Mouse (Mus musculus) hindbrain, embryonic 14.5 days (tissue): ENCODE measurements at regions not wholly inside any gene's neighbourhood (a gene's known extent, or its start where the extent isn't known, plus 50 kb on each side); places are given as distances from the start of the nearest gene placed in this dataset.
"Not testable (repeated sequence)": the region's sequence is repeated elsewhere in the genome, so short reads cannot be mapped to it uniquely, and the experiment has no call there.

Experiments used
- ATAC-seq: fragments of 200-750 bp; cut with Nextera tagmentation; 2 replicates; pipeline ENCODE4 v1.8.0; 2017; ENCODE audit warnings: moderate number of reproducible peaks, mild to moderate bottlenecking, moderate TSS enrichment, moderate library complexity; ENCODE audit not compliant: low FRiP score
- DNase-seq: peaks from one replicate; pipeline ENCODE4 v3.0.0-alpha.2; 2015; ENCODE audit warnings: low spot score
- H3K27ac ChIP-seq: fragments of 300-500 bp; sonication (generic); 2 replicates; pipeline ENCODE4 v1.5.1; 2014; ENCODE audit warnings: mild to moderate bottlenecking, moderate library complexity
- H3K27me3 ChIP-seq: fragments of 300-500 bp; sonication (generic); 2 replicates; pipeline ENCODE4 v1.6.1; 2014; ENCODE audit warnings: mild to moderate bottlenecking, low read length, mixed read lengths; ENCODE audit not compliant: control insufficient read depth, insufficient read depth
- H3K36me3 ChIP-seq: fragments of 300-500 bp; sonication (generic); replicated peaks from 2 replicates; pipeline ENCODE4 v1.6.1; 2014; ENCODE audit not compliant: control insufficient read depth, insufficient read depth
- H3K4me1 ChIP-seq: fragments of 300-500 bp; sonication (generic); replicated peaks from 2 replicates; pipeline ENCODE4 v1.6.1; 2014; ENCODE audit warnings: antibody characterized with exemption, low read length, mixed read lengths; ENCODE audit not compliant: control insufficient read depth, insufficient read depth
- H3K4me2 ChIP-seq: fragments of 300-500 bp; sonication (generic); replicated peaks from 2 replicates; pipeline ENCODE4 v1.6.1; 2014; ENCODE audit warnings: mild to moderate bottlenecking, moderate library complexity
- H3K4me3 ChIP-seq: fragments of 300-500 bp; sonication (generic); replicated peaks from 2 replicates; pipeline ENCODE4 v1.5.1; 2014; ENCODE audit warnings: mild to moderate bottlenecking, low read length
- H3K9ac ChIP-seq: fragments of 300-500 bp; sonication (generic); 2 replicates; pipeline ENCODE4 v1.6.1; 2014
- H3K9me3 ChIP-seq: fragments of 300-500 bp; sonication (generic); 2 replicates; pipeline ENCODE4 v1.6.1; 2016; ENCODE audit warnings: low read length; ENCODE audit not compliant: control insufficient read depth
- WGBS: fragments of 180-500 bp; shearing (Covaris S2); extraction: QIAGEN DNeasy Blood & Tissue Kit; methylation state at CpG from one replicate; pipeline ENCODE4 v1.1.7; 2014; 5-methylcytosine and 5-hydroxymethylcytosine counted together

DNA sequence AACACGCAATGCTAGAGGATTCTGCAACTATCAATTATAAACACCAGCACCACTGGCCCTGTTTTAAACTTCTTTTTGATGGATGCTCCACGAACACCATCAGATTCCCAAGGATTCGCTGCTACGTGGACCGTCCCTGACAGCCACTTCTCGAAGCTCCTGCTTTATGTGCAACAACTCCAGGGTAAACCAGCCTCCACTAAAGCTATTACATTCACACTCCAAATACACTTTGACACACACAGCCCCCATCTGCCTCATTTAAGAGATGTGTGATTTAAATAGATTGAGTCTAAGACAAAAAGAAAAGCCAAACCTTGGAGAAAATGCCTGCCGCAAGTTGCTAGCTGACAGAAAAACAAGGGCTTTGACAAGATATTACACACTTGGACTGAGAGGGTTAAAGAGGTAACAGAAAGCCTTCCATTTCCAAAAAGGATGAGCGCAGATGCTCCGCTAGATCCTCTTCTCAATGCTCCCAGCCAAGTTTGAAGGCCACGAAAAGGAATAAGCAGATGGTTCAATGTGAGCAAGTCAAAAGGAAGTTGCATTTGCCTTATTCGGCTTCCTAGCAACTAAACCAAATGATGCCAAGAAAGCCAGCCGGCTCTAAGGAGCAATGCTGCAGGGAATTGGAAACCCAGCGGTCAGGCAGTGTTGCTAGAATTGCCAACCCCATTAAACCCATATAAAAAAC lies 54.0 kb upstream of the Cnep1r1 start:
- Histone ChIP-seq H3K4me2 (no peak overlapping the region), H3K27me3 (no peaks in the 10 kb centered on the region), H3K36me3 (no peaks in the 10 kb centered on the region), H3K9ac (no peak overlapping the region), H3K9me3 (no peaks in the 10 kb centered on the region), H3K4me1 (no peaks in the 10 kb centered on the region), H3K4me3 (no peak overlapping the region), H3K27ac (no peak overlapping the region)
- WGBS = 82% methylated on average over 13 of the region's 13 CpGs
- DNase-seq (peak; percentile 36), ATAC-seq (no peak)

DNA sequence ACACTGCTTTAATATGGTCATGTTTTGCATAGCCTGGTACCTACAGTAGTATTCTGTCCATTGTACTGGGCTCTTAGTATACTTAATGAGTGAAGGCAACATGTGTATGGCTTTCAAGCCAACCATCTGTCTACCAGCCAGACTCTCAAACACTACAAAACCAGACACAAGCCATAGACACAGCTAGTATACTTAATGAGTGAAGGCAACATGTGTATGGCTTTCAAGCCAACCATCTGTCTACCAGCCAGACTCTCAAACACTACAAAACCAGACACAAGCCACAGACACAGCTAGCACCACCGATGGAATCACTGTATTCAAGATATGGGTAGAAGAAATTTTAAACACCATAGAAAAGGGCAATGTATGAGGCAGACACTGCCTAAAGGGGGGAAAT lies 59.5 kb upstream of the Cnep1r1 start:
- ATAC-seq, H3K9me3 ChIP-seq, H3K4me2 ChIP-seq, H3K9ac ChIP-seq, H3K4me3 ChIP-seq, DNase-seq, H3K27ac ChIP-seq, H3K4me1 ChIP-seq, H3K36me3 ChIP-seq, H3K27me3 ChIP-seq: not testable (repeated sequence)
- 81% methylated on average over 1 of the region's 1 CpGs for WGBS

DNA sequence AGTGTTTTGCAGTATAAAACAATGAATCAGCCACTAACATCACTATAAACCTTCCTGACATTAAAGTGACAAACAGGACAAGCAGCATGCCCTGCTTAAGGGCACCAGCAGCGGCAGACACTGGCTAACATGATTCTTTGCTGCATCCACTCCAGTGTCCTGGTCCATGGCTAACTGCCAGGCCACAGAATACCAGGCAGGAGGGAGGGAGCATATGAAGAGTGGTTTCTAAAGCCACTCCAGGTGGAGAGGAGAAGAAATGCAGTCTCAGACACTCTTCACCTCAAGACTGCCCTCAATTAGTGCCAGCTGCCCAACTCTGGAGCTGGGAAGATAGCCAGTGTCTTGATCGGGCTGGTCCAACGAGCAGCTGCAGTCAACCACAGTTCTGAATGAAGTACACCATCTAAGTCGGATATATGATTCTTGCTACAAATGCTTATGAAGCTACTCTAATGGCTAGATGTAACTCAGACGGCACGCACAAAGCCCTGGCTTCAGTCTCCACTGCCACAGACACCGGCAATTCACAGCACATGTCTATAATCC lies 60.8 kb upstream of the Cnep1r1 start:
- 92% methylated on average over 7 of the region's 7 CpGs for WGBS
- Histone ChIP-seq H3K4me1 (no peaks in the 10 kb centered on the region), H3K36me3 (no peaks in the 10 kb centered on the region), H3K27me3 (no peaks in the 10 kb centered on the region), H3K4me2 (no peak overlapping the region), H3K9me3 (no peaks in the 10 kb centered on the region), H3K27ac (no peak overlapping the region), H3K9ac (no peak overlapping the region), H3K4me3 (no peak overlapping the region)
- no peak for ATAC-seq
- no peak for DNase-seq

DNA sequence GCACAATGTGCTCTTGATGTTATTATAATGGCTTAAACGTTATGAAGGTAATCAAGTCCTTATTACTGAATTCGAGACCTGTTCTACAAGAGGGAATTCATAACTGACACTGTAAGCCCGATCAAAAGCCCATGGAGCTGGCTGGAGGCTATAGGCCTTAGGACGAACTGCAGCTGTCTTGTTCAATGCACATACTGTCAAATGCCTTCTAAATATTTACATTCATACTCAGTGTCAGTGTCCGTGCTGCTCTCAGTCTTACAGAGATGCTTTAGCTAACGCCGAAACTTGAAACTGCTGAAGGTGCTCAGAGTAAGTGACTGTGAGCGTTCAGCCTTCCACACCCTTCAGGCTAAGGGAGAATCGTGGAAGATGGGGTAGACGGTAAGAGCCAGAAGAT lies 67.9 kb upstream of the Cnep1r1 start:
- H3K9me3 ChIP-seq = no peaks in the 10 kb centered on the region
- ATAC-seq (no peak), DNase-seq (no peak)
- H3K27me3 ChIP-seq = no peaks in the 10 kb centered on the region
- no peak overlapping the region for H3K27ac ChIP-seq
- no peak overlapping the region for H3K9ac ChIP-seq
- H3K4me2 ChIP-seq = no peak overlapping the region
- no peaks in the 10 kb centered on the region for H3K4me1 ChIP-seq
- H3K36me3 ChIP-seq = no peaks in the 10 kb centered on the region
- 89% methylated on average over 10 of the region's 10 CpGs for WGBS
- no peak overlapping the region for H3K4me3 ChIP-seq

DNA sequence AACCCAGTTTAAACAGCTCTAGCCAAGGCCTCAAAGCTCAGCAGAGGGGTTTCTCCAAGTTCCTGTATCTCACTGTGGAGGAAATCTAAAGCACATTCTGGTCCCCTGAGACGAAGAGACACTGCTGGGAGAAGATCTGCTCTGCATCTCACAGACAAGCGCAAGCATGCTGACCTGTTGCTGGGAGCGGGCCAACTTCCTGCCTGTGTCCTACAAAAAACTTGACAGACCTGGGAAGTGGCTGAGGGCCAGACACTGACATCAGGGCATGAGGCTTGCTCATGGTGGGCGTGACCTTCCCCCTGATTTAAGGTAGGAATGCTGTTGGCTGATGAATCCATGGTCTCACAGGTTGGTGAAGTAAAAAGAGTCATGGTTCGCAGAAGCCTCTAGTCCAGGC lies 69.5 kb upstream of the Cnep1r1 start:
- H3K36me3 ChIP-seq = no peaks in the 10 kb centered on the region
- DNase-seq = no peak
- no peak overlapping the region for H3K27ac ChIP-seq
- no peaks in the 10 kb centered on the region for H3K27me3 ChIP-seq
- no peaks in the 10 kb centered on the region for H3K4me1 ChIP-seq
- no peak for ATAC-seq
- H3K4me2 ChIP-seq = no peak overlapping the region
- 81% methylated on average over 5 of the region's 5 CpGs for WGBS
- H3K4me3 ChIP-seq = no peak overlapping the region
- H3K9me3 ChIP-seq = no peaks in the 10 kb centered on the region
- no peak overlapping the region for H3K9ac ChIP-seq

DNA sequence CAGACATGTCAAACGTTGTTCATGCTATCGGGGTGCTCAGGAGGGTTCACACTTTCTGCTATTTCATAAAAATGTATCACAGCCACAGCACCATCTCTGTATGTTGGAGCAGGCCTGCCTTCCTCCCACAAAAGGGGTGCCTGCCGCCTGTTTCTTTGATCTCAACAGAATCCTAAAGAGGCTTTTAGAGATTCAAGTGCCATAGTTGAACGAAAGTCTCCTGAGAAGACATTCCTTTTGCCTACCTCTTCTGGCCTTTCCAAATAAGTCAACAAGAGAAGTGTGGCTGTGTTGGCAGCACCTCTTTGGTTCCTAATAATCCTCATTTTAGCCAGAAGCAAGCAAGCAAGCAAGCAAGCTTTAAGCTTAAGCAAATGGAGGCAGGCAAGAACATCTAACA lies 72.6 kb upstream of the Cnep1r1 start:
- ATAC-seq (no peak), DNase-seq (no peak)
- 87% methylated on average over 4 of the region's 4 CpGs for WGBS
- Histone ChIP-seq H3K9ac (no peak overlapping the region), H3K27ac (no peak overlapping the region), H3K36me3 (no peaks in the 10 kb centered on the region), H3K9me3 (no peaks in the 10 kb centered on the region), H3K4me1 (no peaks in the 10 kb centered on the region), H3K4me2 (no peak overlapping the region), H3K4me3 (no peak overlapping the region), H3K27me3 (no peaks in the 10 kb centered on the region)

DNA sequence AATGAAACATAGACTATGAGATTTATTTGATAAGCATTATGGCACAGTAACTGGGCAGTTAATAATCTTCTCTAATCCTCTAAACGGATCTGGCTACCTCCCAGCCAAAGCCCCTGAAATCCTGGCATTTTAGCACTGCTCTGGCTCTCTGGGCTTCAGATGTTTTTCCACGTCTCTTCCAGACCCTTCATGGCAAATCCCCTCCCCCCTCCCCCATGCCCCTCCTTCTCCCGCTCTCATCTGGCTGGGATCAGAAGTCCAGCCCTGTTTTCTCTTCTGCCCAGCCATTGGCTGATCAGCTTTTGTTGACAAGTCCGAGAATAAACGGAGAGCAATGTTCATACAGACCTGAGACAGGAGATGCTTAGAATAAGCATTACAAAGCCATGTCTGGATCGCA lies 79.3 kb upstream of the Cnep1r1 start:
- ATAC-seq = no peak
- 27% methylated on average over 6 of the region's 6 CpGs for WGBS

DNA sequence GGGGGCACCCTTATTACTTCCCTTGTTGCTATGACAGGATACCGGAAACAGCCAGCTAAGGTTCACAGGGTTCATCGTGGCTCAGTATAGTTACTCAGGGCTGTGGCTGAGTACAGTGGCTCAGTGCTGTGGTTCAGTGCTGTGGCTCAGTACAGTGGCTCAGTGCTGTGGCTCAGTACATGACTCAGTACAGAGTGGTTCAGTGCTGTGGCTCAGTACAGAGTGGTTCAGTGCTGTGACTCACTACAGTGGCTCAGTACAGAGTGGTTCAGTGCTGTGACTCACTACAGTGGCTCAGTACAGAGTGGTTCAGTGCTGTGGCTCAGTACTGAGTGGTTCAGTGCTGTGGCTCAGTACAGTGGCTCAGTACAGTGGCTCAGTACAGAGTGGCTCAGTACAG lies 78.6 kb upstream of the Zfp423 start:
- WGBS = 88% methylated on average over 2 of the region's 2 CpGs
- H3K36me3 ChIP-seq = no peaks in the 10 kb centered on the region
- no peak overlapping the region for H3K27ac ChIP-seq
- no peak overlapping the region for H3K9ac ChIP-seq
- H3K4me3 ChIP-seq = no peak overlapping the region
- no peaks in the 10 kb centered on the region for H3K27me3 ChIP-seq
- DNase-seq = no peak
- ATAC-seq = no peak
- no peaks in the 10 kb centered on the region for H3K4me1 ChIP-seq
- H3K4me2 ChIP-seq = no peak overlapping the region
- no peaks in the 10 kb centered on the region for H3K9me3 ChIP-seq

More for the DNA sequence above, 79.3 kb upstream of the Cnep1r1 start:
- H3K27me3 ChIP-seq = no peaks in the 10 kb centered on the region
- no peak overlapping the region for H3K4me3 ChIP-seq
- H3K9ac ChIP-seq = no peak overlapping the region
- H3K36me3 ChIP-seq = no peaks in the 10 kb centered on the region
- no peak for DNase-seq
- no peaks in the 10 kb centered on the region for H3K9me3 ChIP-seq
- no peak overlapping the region for H3K4me2 ChIP-seq
- H3K4me1 ChIP-seq = no peaks in the 10 kb centered on the region
- H3K27ac ChIP-seq = no peak overlapping the region

DNA sequence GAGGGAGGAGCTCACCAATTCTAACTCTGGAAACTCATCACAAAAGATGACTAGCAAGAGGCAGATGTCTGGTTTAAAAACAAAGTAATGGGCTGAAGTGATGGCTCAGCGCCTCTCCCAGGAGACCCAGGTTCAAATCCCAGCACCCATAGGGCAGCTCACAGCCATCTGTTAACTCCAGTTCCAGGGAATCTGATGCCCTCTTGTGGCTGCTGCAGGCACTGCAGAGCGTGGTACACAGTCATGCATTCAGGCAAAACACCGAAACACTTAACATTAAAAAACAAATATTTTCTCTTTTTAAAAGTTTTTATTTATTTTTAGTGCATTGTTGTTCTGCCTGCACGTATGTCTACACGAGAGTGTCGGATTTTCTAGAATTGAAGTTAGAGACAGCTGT lies 73.7 kb upstream of the Zfp423 start:
- Histone ChIP-seq H3K4me2 (no peak overlapping the region), H3K27ac (no peak overlapping the region), H3K4me3 (no peak overlapping the region), H3K27me3 (no peaks in the 10 kb centered on the region), H3K9ac (no peak overlapping the region), H3K9me3 (no peaks in the 10 kb centered on the region), H3K4me1 (no peaks in the 10 kb centered on the region), H3K36me3 (no peaks in the 10 kb centered on the region)
- DNase-seq (no peak), ATAC-seq (no peak)
- 71% methylated on average over 6 of the region's 6 CpGs for WGBS

DNA sequence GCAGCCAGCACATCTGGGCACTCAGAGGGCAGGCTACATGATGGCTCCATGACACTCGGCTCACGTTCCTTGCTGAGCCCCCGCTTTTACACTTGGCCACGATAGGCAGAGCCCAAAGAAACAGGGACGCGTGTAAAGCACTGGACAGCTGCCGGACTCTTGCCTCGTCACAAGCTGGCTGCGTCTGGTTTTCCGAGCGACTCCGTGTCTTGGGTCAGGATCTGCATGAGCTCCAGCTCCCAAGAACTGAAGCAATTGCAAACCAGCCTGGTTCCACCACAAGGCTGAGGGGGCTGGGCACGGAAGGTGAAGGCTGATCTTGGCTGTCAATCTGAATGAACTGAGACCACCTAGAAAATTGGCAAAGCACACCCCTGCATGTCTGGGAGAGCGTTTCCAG lies 65.1 kb upstream of the Zfp423 start:
- DNase-seq = no peak
- H3K36me3 ChIP-seq = no peaks in the 10 kb centered on the region
- H3K27me3 ChIP-seq = no peaks in the 10 kb centered on the region
- no peaks in the 10 kb centered on the region for H3K9me3 ChIP-seq
- 84% methylated on average over 14 of the region's 14 CpGs for WGBS
- H3K4me3 ChIP-seq = no peak overlapping the region
- H3K9ac ChIP-seq = no peak overlapping the region
- H3K4me1 ChIP-seq = no peaks in the 10 kb centered on the region
- no peak overlapping the region for H3K4me2 ChIP-seq
- ATAC-seq = no peak
- no peak overlapping the region for H3K27ac ChIP-seq
